Mouse (Mus musculus) fat pad, adult 2 months (tissue): ENCODE data around the gene Lrrc10.
"Not testable (repeated sequence)": the region's sequence is repeated elsewhere in the genome, so short reads cannot be mapped to it uniquely, and the experiment has no call there.

ENCODE experiments used
- DNase-seq: peaks from one replicate; pipeline ENCODE4 v3.0.0-alpha.2; 2011; ENCODE audit warnings: low read depth, low spot score; ENCODE audit errors: extremely low read depth

The Lrrc10 gene

DNA sequence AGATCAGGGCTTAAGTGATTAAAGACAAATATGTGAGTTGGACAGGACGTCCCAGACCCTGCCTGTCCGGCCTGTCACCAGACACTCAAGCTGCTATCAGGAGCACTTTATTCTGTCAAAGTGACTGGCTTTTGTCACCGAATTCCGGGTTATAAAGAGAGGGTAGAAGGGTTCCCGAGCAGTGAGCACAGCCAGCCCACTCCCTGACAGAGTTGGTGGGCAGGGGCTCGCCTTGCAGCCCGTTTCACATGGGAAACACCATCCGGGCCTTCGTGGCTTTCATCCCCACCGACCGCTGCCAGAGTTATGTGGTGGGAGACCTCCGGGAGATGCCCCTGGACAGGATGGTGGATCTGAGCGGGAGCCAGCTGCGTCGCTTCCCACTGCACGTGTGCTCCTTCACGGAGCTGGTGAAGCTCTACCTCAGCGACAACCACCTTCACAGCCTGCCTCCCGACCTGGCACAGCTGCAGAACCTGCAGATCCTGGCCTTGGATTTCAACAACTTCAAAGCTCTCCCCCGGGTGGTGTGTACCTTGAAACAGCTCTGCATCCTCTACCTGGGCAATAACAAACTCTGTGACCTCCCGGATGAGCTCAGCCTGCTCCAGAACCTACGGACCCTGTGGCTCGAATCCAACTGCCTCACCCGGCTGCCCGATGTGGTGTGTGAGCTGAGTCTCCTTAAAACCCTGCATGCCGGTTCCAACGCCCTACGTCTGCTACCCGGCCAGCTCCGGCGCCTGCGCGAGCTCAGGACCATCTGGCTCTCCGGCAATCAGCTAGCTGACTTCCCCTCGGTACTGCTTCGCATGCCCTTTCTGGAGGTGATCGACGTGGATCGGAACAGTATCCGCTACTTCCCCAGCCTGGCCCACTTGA, at the start of gene Lrrc10:
Lrrc10 (plus strand) TSS at position 167 of the 882 bp plus-strand sequence.
- DNase-seq = no peak

GRCm38 (mm10) chr10:116995584-116996235, 49.4 kb upstream of the Lrrc10 start:
- no peak for DNase-seq

GRCm38 (mm10) chr10:116996236-116996600, 48.9 kb upstream of the Lrrc10 start:
- DNase-seq = no peak

DNA sequence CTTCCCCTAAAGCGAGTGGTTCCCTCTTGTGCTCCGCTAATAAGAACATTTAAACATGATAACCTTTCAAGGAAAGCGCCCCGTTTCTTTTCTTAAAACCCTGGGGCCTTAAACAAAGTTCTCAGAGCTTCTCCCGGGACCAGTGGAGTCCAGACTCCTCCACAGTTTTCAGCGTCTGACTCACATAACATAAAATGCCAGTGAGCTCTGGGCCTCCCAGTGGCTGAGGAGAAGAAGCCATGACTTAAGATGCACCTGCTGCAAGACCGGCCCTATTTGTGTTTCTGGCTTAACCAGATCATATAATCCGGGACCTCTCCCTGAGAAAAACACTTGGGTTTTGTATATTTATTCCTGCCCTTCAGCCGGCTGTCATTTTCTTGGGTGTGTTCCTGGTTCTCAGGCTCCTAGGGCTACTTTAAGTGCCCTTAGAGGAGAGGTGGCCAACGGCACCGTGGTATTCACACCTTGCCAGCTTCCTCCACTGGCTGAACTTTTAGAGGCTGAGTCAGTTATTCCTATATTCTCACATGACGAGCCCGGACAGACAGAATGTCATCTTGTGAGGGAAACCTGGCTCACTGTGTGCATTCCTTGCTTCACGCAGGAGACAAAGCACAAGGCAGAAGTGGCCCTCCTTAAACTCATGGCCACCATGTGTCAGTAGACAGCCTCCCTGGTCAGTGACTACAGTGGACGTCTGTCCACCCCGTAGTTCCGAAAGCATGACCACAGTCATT, 46.3 kb upstream of the Lrrc10 start:
- no peak for DNase-seq

DNA sequence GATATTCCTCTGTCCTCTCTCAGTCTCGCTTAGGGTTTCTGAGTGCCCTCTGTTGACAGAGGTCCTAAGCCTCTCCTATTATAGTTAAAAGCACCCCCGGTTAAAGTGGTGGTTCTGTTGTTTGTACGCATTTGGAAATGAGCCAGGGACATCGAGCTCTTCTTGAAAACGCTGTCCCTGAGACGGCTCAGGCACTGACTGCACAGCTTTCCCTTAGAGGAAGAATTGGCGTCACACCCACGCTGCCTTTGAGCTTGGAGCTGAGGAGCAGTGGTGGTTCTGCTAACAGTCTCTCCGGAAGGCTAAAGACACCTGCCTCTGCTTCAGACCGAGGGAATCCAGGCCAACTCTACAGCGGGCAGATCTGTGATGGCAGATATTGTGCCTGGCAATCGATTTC, 44.2 kb upstream of the Lrrc10 start:
- DNase-seq = no peak

DNA sequence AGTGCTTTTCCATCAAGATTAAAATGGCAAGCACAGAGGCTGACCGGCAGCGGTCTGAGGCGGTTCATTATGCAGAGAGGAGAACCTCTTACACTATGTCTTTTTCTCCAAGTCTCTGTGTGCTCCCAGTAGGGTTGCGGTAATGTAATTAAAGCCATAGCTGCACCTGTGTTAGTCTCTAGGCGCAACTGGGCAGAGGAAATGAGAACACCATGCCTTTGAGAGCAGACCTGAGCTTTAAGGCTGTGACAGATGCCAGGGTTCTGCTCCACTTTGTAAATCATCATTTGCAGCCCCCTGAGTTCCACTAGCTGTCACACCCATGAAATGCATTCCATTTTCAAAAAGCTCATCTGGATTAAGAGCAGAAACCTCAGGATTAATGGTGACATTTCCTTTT, 40.4 kb upstream of the Lrrc10 start:
- DNase-seq = no peak

DNA sequence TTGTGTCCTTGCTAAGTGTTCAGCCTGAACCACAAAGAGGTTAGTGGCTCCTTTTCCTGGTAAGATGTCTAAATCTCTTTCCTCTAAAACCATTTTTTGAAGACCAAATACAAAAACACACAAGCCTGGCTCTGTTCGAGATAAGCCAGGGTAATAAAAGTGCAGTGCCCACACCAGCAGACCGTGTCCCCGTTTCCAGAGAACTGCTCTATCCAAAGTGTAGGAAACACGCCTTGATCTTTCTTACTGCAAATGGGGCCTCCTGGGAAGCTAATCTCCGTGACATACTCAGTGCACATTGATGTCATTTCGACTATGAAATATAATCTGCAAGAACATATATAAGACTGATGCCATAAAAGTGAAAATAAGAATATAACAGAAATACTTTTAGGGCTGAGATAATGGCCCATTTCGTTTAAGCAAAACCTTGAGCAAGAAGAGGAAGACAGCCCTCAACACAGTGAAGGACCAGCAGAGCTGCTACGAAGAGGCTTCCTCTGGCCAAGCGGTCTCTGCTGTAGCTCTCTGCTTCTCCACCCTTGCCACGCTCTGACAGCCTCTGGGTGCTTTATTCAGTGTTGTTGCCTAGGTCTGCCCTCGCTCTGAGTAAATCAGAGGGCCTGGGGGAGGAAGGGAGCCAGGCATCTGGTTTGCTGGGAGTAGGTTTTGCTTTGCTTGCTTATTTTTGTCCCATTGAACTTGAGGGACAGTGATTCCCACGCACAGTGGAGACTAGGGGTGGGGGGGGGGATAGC, 39.3 kb upstream of the Lrrc10 start:
- DNase-seq = no peak

DNA sequence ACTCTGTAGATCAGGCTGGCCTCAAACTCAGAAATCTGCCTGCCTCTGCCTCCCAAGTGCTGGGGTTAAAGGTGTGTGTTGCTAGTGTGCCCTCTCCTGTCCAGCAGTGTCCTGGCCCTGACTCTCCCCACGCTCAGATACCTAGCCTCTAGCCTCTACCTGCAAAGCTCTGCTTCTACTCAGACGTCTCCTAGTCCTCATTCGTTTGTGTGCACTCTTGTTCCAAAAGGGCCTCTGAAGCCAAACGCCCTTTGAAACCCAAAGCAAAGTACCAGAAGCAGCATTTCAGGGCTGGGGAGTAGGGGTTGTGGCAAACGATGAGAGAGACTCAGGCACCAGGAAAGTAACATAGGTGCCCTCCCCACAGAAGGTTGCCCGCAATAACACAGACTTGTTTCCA, 35.5 kb upstream of the Lrrc10 start:
- no peak for DNase-seq

DNA sequence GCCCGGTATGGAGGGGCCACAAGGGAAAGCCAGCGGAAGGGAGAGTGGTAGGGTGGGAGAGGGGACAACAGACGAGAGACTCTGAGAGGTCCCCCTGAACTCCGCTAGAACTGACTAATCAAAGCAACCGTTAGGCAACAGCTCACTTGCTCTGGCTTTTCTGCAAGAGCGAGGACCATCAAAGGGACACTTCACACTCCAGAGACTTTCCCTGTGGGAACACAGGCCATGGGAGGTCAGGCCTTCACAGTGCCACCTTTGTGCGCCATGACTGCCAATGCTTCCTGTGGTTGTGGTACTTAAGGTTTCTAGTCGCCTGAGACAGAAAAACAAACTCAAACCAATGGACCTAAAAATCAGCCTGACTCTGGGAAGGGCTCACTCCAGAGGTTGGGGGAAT, 34.1 kb upstream of the Lrrc10 start:
- DNase-seq = no peak

DNA sequence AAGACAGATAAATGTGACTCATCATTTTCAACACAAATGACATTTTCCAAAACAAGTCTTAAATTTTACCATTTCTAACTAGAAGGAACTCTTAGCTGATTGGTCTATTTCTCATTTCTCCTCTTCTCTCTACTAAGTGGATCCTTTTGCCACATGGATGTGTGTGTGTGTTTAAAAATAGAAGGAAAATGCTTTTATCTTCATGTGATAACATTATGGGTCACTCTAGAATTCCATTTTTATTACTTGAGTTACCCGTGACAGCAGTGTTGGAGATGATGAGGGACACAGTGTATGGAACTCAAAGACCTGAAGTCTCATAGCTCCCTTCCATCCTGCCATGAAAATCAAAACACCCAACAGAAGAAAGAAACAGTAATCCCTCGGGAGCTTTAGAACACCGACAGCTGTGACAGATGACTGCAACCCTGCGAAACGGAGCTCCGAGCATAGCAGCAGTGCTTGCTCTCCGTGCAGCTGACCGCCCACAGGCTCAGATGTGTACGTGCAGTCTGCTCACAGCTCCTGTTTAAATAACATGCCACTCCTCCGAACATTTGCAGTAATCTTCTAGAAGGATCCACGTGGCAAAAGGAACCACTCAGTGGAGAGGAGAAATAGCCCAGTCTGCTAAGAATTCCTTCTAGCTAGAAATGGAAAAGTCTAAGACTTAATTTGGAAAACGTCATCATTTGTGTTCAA, 31.3 kb upstream of the Lrrc10 start:
- no peak for DNase-seq

DNA sequence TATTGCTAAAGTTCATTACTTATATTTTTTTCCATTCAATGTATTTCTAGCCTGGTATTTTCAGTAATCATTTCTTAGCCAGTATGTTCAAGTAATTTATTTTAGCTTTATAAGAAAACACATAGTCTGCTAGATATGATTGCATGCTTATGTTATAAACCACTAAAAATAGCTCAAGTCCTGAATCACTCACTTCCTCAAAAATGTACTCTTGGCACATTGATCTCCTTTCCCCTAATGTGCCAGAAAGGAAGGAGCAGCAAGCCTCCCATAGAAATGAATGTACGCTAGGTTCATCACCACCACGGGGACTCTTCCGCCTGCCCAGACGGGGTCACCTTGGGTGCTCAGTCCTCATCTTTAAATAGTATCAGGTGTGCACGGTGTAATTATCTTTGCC, 30.6 kb upstream of the Lrrc10 start:
- DNase-seq = no peak

- no peak for DNase-seq
Measured at GRCm38 (mm10) chr10:117018281-117018840, 26.8 kb upstream of the Lrrc10 start.

DNA sequence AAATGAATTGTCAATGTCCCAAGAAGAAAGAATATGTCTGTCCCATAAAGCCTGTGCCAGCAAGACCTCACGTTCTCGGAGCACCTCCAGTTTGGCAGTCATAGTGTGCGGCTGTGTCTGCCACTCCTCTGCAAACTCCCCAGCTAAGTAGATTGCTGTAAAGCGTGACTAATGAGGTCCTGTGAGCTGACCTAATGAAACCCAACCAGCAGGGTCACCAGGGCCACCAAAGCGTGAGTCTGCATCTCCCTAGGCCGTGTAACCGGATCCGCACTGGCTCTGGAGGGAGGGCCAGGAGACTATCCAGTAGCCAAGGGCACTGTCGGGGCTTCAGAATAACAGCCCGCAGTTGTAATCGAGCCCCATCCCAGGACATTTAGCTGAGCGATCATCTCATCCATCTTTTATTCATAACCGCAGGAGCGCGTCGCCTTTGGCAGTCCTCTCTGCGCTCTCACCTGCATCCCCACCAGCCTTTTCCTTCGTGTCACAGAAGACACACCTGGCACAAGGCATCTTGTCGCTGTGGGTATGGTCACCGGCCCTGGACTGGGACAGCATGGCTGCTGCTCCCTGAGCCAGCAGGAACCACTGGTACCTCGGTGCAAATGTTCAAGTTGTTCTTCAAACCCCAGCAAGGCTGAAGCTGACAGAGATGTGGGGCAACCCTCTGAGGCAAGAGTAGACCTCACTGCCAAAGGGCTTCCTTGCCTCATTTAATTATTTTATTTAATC, 24.0 kb upstream of the Lrrc10 start:
- no peak for DNase-seq

- DNase-seq = no peak
Measured at GRCm38 (mm10) chr10:117023693-117024092, 21.4 kb upstream of the Lrrc10 start.

- DNase-seq = not testable (repeated sequence)
Measured at GRCm38 (mm10) chr10:117025776-117026175, 19.4 kb upstream of the Lrrc10 start.

GRCm38 (mm10) chr10:117026176-117026575, 19.0 kb upstream of the Lrrc10 start:
- no peak for DNase-seq

DNA sequence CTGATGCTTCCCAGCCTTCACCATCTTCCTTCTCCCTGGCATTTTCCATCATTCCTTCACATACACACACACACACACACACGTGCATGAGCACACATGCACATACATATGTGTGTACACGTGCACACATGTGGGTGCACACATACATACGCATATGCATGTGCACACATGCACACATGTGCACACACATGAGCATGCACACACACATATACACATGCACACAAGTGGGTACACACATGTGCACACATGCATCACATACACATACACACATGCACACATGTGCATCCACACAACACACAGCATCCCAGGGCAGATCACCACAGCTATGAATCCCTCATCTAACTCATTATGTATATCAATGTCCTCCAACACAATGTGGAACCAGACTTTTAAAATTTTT, 14.0 kb upstream of the Lrrc10 start:
- DNase-seq = no peak

DNA sequence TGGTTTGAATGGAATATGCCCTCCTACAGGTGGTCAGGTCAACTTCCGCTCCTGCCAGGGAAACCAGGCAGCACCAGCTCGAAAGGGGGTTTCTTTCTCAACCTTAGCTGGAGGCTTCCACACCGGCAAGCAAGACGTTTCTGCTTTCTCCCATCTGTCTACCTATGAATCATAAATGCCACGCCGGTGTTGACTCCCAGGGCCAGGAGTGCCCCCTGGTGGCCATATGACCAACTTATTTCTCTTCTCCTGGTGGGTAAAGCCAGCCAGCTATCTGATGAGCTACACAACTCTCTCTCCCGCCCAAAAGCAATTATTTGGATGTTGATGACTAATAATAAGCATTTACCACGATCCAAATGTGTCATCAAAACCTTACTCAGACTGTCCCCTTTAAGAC, 11.4 kb upstream of the Lrrc10 start:
- DNase-seq = no peak

- no peak for DNase-seq
Measured at GRCm38 (mm10) chr10:117040355-117040754, 4.8 kb upstream of the Lrrc10 start.
